Mouse (Mus musculus): Measurements from ENCODE around the gene Mettl3.

GRCm38 (mm10) chr14:52304644-52305271, at the start of gene Mettl3:
- TF ChIP-seq CTCF (conservative IDR thresholded peaks at IDR 0.05; ENCODE audit: low read length) (no peak), POU5F1 (IDR thresholded peaks at IDR 0.05; ENCODE audit: borderline replicate concordance, low read length) (no peak)

All from E14TG2a.4 (cell line).